Mouse (Mus musculus) liver, embryonic 12.5 days (tissue): ENCODE results near the gene Helq. TPM values are rescaled to one million over a fixed set of nuclear protein-coding genes. Genes with fewer than 3 reads are reported as not detected.

Source experiments
- ATAC-seq: fragments of 200-750 bp; cut with Nextera tagmentation; 2 replicates; pipeline ENCODE4 v1.8.0; 2017; ENCODE audit warnings: moderate number of reproducible peaks, mild to moderate bottlenecking, moderate library complexity
- H3K27ac ChIP-seq: fragments of 300-500 bp; sonication (generic); 2 replicates; pipeline ENCODE4 v1.5.1; 2016; ENCODE audit warnings: mild to moderate bottlenecking
- H3K27me3 ChIP-seq: fragments of 300-500 bp; sonication (generic); replicated peaks from 2 replicates; pipeline ENCODE4 v1.6.1; 2016; ENCODE audit warnings: mild to moderate bottlenecking, moderate library complexity
- H3K36me3 ChIP-seq: fragments of 300-500 bp; sonication (generic); 2 replicates; pipeline ENCODE4 v1.6.1; 2016; ENCODE audit warnings: mild to moderate bottlenecking, moderate library complexity
- H3K4me1 ChIP-seq: fragments of 300-500 bp; sonication (generic); 2 replicates; pipeline ENCODE4 v1.6.1; 2016
- H3K4me2 ChIP-seq: fragments of 300-500 bp; sonication (generic); 2 replicates; pipeline ENCODE4 v1.6.1; 2016; ENCODE audit warnings: mild to moderate bottlenecking, moderate library complexity
- H3K4me3 ChIP-seq: fragments of 300-500 bp; sonication (generic); 2 replicates; pipeline ENCODE4 v1.5.1; 2016; ENCODE audit warnings: mild to moderate bottlenecking, moderate library complexity
- H3K9ac ChIP-seq: fragments of 300-500 bp; sonication (generic); 2 replicates; pipeline ENCODE4 v1.6.1; 2016; ENCODE audit warnings: mild to moderate bottlenecking, moderate library complexity
- H3K9me3 ChIP-seq: fragments of 300-500 bp; sonication (generic); replicated peaks from 2 replicates; pipeline ENCODE4 v1.6.1; 2016; ENCODE audit warnings: mild to moderate bottlenecking, moderate library complexity
- WGBS: fragments of 180-500 bp; shearing (Covaris S2); methylation state at CpG from one replicate; pipeline ENCODE4 v1.1.7; 2016; ENCODE audit not compliant: insufficient replicate concordance; 5-methylcytosine and 5-hydroxymethylcytosine counted together
- polyA plus RNA-seq: library from polyadenylated mRNA; unstranded; fragments of >200 nt; fragmentation: Nextera tagmentation; extraction: Ambion mirVana; gene quantifications from 2 replicates; pipeline ENCODE4 v1.2.1, GENCODE M21; 2016

Gene Helq
- polyA plus RNA-seq, 1 experiment from 2014 or later = 22.2 TPM

DNA sequence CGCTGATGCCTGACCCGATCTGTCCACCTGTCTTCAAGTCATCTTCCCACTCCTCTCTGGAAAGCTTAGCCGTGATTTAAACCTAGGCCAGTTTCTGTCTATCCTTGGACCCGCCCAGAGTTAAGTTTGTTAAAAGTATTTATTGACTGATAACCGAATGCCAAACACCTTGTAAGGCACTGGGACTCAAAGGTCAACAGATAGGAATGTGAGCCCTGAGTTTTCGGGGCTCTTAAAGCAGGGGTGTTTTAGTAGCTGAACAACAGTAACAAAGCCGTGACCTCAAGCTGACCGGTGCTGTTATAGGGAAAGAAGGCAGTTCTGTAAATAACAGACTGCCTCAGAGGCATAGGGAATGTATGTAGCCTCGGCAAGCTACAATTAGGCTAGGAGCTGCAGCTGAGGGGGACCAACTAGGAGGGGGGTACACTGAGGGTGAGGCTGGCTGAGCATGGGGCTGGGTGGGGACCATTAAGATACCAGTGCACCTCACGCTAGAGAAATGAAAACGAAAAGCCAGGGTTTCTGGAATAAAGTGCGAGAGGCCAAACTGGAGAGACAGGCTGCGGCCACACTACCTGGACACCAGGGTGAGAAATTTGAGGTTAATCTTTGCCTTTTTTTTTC is 22.5 kb downstream of the Helq start:
- Histone ChIP-seq H3K9ac (no peak overlapping the region), H3K4me2 (no peak overlapping the region), H3K4me3 (no peak overlapping the region), H3K36me3 (peaks cover 92% of the 10 kb centered on the region), H3K27me3 (no peaks in the 10 kb centered on the region), H3K27ac (no peak overlapping the region), H3K9me3 (no peaks in the 10 kb centered on the region), H3K4me1 (no peaks in the 10 kb centered on the region)
- 83% methylated on average over 13 of the region's 13 CpGs for WGBS
- no peak for ATAC-seq

DNA sequence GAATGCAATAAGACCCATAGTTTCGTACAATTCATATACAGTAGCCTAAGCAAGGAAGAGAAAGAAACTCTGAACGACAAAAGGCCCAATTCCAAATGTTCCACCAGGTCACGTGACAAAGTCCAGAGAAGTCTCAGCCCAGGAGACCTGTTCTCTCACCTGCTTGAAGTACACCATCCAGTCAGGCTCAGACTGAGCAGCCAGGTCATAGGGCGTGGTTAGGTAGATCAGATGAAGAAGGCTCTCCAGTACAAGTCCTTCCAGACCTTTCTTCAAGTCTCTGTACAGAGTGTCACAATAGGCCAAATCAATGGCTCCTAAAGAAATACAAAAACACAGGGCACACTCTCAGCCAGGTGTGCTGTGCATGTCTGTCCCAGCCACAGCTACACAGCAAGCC is 26.8 kb downstream of the Helq start:
- Histone ChIP-seq H3K36me3 (peaks cover 94% of the 10 kb centered on the region), H3K4me3 (no peak overlapping the region), H3K9ac (no peak overlapping the region), H3K4me1 (no peaks in the 10 kb centered on the region), H3K27me3 (no peaks in the 10 kb centered on the region), H3K4me2 (no peak overlapping the region), H3K27ac (no peak overlapping the region), H3K9me3 (no peaks in the 10 kb centered on the region)
- 89% methylated on average over 4 of the region's 4 CpGs for WGBS
- no peak for ATAC-seq

DNA sequence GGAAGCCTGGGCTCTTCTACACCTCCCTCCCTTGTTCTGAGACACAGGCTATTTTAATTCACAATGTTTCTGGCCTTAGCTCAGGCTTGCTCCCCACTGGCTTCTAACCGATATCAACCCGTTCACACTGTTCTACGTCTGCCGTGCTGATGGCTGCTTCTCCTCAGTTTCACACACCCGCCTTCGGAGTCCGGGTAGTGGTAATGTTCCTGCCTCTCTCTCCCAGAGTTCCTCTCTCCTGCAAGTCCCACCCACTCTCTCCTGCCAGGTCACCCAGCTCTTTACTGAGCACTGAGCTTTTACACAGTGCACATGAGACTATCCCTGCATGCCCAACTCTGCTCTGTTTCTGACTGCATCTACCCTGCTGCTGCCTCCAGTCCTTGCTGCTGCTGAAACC is 32.4 kb downstream of the Helq start:
- no peaks in the 10 kb centered on the region for H3K9me3 ChIP-seq
- peaks cover 97% of the 10 kb centered on the region for H3K36me3 ChIP-seq
- no peak overlapping the region for H3K27ac ChIP-seq
- H3K4me1 ChIP-seq = no peaks in the 10 kb centered on the region
- H3K4me2 ChIP-seq = no peak overlapping the region
- ATAC-seq = peak; percentile 21; the same call in 1 of the 2 replicates
- 94% methylated on average over 7 of the region's 7 CpGs for WGBS
- H3K4me3 ChIP-seq = no peak overlapping the region
- no peaks in the 10 kb centered on the region for H3K27me3 ChIP-seq
- no peak overlapping the region for H3K9ac ChIP-seq

DNA sequence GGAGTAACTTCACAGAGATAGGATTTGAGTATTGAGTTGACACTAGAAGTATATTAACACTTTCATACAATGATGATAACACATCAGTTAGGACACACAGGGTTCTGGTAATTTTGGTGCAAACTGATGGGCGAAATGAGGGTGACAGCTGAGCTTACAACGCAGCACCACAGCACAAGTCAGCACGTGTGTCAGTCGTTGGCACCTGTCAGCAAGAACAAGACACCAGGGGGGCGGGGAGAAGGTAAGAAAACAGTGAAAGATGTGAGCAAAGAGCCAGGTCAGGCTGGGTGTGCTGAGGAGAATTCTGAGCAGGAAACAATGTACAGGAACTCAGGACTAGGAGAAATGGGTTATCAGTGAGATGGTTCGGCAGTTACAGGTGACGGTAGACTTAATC is 36.7 kb downstream of the Helq start:
- no peak for ATAC-seq
- H3K4me1 ChIP-seq = no peaks in the 10 kb centered on the region
- no peak overlapping the region for H3K9ac ChIP-seq
- H3K4me3 ChIP-seq = no peak overlapping the region
- no peaks in the 10 kb centered on the region for H3K9me3 ChIP-seq
- WGBS = 86% methylated on average over 7 of the region's 7 CpGs
- no peaks in the 10 kb centered on the region for H3K27me3 ChIP-seq
- H3K27ac ChIP-seq = no peak overlapping the region
- no peak overlapping the region for H3K4me2 ChIP-seq
- H3K36me3 ChIP-seq = peaks cover 61% of the 10 kb centered on the region

DNA sequence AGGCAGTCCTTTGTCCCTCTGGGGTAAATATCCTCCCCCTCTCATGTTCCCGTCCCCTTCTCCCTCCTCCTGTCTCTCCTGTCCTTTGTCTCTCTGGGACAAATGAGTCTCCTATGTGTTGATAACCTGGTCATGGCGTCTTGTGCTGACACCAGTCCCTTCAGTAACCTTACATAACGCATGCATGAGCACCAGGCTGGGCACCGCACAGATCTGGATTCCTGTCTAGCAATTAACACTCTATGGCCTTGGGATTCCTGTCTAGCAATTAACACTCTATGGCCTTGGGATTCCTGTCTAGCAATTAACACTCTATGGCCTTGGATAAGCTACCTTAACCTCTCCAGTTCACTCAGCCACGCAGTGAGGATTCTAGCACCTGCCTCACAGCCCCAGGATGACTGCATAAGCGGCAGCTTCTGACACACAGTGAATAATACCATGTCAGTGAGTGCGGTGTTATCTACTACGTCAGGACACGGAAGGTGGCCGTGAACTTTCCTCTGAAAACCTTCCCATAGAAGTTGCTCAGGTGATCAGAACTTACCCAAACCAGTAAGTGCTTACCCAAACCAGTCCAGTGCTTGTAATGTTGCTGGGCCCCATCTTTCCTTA is 38.2 kb downstream of the Helq start:
- Histone ChIP-seq H3K36me3 (peaks cover 45% of the 10 kb centered on the region), H3K27ac (no peak overlapping the region), H3K9me3 (no peaks in the 10 kb centered on the region), H3K4me1 (no peaks in the 10 kb centered on the region), H3K9ac (no peak overlapping the region), H3K27me3 (no peaks in the 10 kb centered on the region), H3K4me2 (no peak overlapping the region), H3K4me3 (no peak overlapping the region)
- 86% methylated on average over 10 of the region's 10 CpGs for WGBS
- no peak for ATAC-seq

DNA sequence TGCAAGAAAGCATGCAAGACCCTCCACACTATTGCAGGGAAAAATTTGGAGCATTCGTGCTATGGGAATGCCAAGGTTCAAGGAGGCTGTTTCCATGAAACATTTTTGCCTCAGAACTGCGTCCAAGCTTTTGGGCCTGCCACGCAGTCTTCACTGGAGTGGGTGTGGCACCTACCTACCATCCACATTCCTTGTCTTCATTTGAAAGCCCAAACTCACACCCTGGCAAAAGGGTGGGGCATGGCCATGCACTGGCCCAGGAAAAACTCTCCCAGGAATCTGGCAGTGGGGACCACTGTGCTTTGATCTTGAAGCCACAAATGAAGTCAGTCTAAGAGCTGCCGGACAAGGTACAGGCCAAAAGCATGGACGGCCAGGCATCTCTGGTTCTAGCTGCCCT is 40.3 kb downstream of the Helq start:
- Histone ChIP-seq H3K27me3 (no peaks in the 10 kb centered on the region), H3K9me3 (no peaks in the 10 kb centered on the region), H3K27ac (no peak overlapping the region), H3K4me1 (no peaks in the 10 kb centered on the region), H3K9ac (no peak overlapping the region), H3K4me3 (no peak overlapping the region), H3K4me2 (no peak overlapping the region), H3K36me3 (peaks cover 25% of the 10 kb centered on the region)
- 86% methylated on average over 5 of the region's 5 CpGs for WGBS
- no peak for ATAC-seq

DNA sequence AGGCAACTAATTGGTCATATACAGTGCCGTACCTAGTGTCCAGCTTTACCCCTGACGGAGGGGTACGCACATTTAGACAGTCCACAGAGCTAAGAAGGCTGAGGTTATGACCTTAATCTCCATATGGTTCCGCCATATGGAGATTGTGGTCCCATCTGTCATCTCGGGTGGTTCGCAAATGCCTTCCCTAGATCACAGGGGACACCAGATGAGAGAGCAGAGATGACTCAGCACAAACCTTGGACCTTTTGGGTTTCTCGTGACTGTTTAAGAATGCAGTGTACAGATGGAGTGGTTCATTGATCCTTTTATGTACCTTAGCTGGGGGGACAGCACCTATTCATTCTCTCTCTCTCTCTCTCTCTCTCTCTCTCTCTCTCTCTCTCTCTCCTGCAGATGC is 45.0 kb downstream of the Helq start:
- H3K4me3 ChIP-seq = no peak overlapping the region
- no peak overlapping the region for H3K4me2 ChIP-seq
- H3K36me3 ChIP-seq = no peaks in the 10 kb centered on the region
- no peaks in the 10 kb centered on the region for H3K9me3 ChIP-seq
- no peak overlapping the region for H3K9ac ChIP-seq
- H3K27ac ChIP-seq = no peak overlapping the region
- ATAC-seq = no peak
- H3K4me1 ChIP-seq = no peaks in the 10 kb centered on the region
- no peaks in the 10 kb centered on the region for H3K27me3 ChIP-seq
- WGBS = 42% methylated on average over 7 of the region's 7 CpGs

DNA sequence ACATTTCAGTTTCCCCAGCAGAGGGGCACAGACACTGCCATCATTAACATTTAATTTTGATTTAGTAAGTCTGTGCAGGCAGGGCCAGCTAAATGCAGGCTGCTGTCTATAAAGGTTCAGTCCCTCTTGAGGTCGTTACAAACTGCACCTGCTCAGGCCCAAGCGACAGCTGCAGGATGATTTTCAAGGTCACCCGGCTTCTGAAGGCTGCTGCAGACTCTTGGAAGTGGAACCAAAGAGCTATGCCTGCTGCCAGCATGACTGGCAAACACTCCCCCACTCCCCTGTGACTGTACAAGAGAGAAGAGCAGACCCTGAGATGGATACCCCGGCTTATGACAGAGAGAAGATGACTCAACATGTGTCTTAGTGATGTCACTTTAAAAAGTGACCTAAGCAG is 46.7 kb downstream of the Helq start:
- Histone ChIP-seq H3K9ac (no peak overlapping the region), H3K27me3 (no peaks in the 10 kb centered on the region), H3K4me3 (no peak overlapping the region), H3K27ac (no peak overlapping the region), H3K4me1 (no peaks in the 10 kb centered on the region), H3K4me2 (no peak overlapping the region), H3K9me3 (no peaks in the 10 kb centered on the region), H3K36me3 (no peaks in the 10 kb centered on the region)
- ATAC-seq = no peak
- WGBS = 61% methylated on average over 4 of the region's 4 CpGs

DNA sequence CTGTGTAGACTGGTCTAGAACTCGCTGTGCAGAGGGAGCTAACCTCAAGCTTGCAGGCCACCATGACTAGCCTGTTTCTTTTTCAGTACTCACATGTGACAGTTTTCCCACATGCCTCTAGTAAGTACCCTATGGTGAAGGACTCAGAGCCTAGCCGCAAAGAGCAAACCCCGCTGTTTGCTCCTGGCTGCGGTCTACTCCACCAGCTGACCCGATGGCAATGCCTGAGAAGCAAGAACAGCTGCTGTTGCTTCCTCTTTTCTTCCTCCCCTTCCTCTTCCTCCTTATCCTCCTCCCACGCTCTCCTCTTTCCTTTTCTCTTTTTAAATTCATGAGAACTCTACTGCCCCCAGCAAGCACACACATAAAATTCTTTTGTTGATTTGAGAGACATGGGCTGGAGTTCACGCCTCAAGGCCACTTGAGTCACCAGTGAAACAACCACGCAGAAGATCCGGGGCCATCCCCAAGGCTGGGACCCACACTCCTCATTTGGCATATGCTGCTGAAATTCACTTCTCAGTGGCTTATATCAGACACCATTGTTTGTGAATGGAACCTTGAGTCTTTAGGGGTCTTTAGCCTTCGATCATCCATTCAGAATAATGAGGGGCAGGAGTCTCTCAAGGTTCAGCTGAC is 47.7 kb downstream of the Helq start:
- Histone ChIP-seq H3K27ac (no peak overlapping the region), H3K4me1 (no peaks in the 10 kb centered on the region), H3K9ac (no peak overlapping the region), H3K27me3 (no peaks in the 10 kb centered on the region), H3K4me3 (no peak overlapping the region), H3K9me3 (no peaks in the 10 kb centered on the region), H3K4me2 (no peak overlapping the region), H3K36me3 (no peaks in the 10 kb centered on the region)
- WGBS = 36% methylated on average over 10 of the region's 10 CpGs
- peak; percentile 27; the same call in 1 of the 2 replicates for ATAC-seq

DNA sequence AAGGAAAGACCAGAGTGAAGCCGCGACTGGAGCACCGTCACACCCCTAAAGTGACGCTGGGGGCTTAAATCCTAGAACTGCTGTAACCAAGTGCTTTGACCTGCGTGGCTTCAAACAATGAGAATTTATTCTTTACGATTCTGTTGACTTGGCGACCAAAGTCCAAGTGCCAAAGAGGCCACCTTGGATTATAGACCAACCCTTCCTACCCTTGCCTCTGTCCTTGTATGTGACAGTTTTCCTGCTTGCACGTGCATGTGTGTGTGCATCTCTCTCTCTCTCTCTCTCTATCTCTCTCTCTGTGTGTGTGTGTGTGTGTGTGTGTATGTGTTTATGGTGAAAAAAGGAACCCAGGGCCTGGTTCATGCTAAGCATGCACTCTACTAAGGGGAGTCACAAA is 59.6 kb downstream of the Helq start:
- Histone ChIP-seq H3K4me1 (peaks cover 12% of the 10 kb centered on the region), H3K4me3 (no peak overlapping the region), H3K27me3 (no peaks in the 10 kb centered on the region), H3K9me3 (0 out of 2 replicates have a peak, but pooled peaks cover 14% of the 10 kb centered on the region), H3K9ac (no peak overlapping the region), H3K27ac (no peak overlapping the region), H3K4me2 (no peak overlapping the region), H3K36me3 (no peaks in the 10 kb centered on the region)
- WGBS = 77% methylated on average over 8 of the region's 8 CpGs
- no peak for ATAC-seq

DNA sequence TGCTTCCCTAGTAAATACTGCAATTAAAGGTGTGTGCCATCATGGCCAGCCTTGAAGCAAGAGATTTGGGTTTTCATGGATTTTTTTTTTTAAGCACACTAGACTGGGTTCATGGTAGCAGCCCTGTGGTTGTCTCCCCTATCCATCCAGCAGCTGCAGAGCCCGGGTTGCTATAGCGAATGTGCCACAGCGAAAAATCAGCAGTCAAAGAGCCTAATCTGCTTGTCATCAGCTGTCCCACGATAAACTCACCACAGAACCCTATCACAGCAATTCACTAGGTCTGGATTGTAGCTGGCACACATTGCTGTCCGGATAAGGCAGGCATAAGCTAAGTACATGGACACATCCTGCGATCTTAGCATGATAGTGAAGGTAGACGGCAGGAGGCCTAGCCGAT is 61.5 kb downstream of the Helq start:
- H3K27ac ChIP-seq = no peak overlapping the region
- no peak overlapping the region for H3K4me2 ChIP-seq
- ATAC-seq = no peak
- WGBS = 56% methylated on average over 8 of the region's 8 CpGs
- 0 out of 2 replicates have a peak, but pooled peaks cover 14% of the 10 kb centered on the region for H3K9me3 ChIP-seq
- H3K27me3 ChIP-seq = no peaks in the 10 kb centered on the region
- H3K4me1 ChIP-seq = peaks cover 13% of the 10 kb centered on the region
- no peak overlapping the region for H3K9ac ChIP-seq
- no peak overlapping the region for H3K4me3 ChIP-seq
- H3K36me3 ChIP-seq = no peaks in the 10 kb centered on the region

DNA sequence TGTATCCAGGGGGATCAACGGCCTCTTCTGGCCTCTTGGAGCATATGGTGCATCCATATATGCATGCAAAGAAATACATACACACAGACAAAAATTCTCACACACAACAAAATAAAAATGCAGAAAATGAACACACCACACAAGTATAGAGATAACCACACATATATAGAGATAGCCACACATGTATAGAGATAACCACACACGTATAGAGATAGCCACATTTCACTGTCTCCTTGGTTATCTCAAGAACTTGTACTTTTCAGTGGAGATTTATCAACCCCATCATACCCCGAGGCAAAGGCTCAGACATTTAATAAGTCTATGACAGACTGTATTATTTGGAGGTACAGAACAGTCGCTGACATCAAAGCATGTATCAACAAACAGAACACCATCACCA is 63.9 kb downstream of the Helq start:
- ATAC-seq = peak; percentile 85
- H3K27ac ChIP-seq = no peak overlapping the region
- WGBS = 51% methylated on average over 4 of the region's 4 CpGs

More for the DNA sequence above, 63.9 kb downstream of the Helq start:
- Histone ChIP-seq H3K4me1 (peaks cover 13% of the 10 kb centered on the region), H3K27me3 (no peaks in the 10 kb centered on the region), H3K36me3 (no peaks in the 10 kb centered on the region), H3K9me3 (0 out of 2 replicates have a peak, but pooled peaks cover 6% of the 10 kb centered on the region), H3K4me2 (no peak overlapping the region), H3K4me3 (no peak overlapping the region), H3K9ac (no peak overlapping the region)
